Mouse (Mus musculus) retina, postnatal 7 days (tissue): ENCODE data around the gene Mpeg1.
A peak's percentile ranks its signal among the peaks of the same experiment; 100 is the strongest.

Experiments used
- DNase-seq: peaks from one replicate; pipeline ENCODE4 v3.0.0-alpha.2; 2012; ENCODE audit warnings: low read depth, low spot score

The Mpeg1 gene

GRCm38 (mm10) chr19:12491636-12492035 is 31.1 kb downstream of the Mpeg1 start:
- no peak for DNase-seq

GRCm38 (mm10) chr19:12493453-12494186 is 33.0 kb downstream of the Mpeg1 start:
- DNase-seq, result no peak

- no peak for DNase-seq
Observed at GRCm38 (mm10) chr19:12494187-12494458, 33.5 kb downstream of the Mpeg1 start.

- DNase-seq, result no peak
Observed at GRCm38 (mm10) chr19:12494972-12495535, 34.5 kb downstream of the Mpeg1 start.

- DNase-seq, result no peak
Observed at GRCm38 (mm10) chr19:12496241-12496640, 35.7 kb downstream of the Mpeg1 start.

- DNase-seq, result no peak
Observed at GRCm38 (mm10) chr19:12497909-12498308, 37.3 kb downstream of the Mpeg1 start.

- no peak for DNase-seq
Observed at GRCm38 (mm10) chr19:12498321-12498720, 37.7 kb downstream of the Mpeg1 start.

GRCm38 (mm10) chr19:12498941-12499340 is 38.4 kb downstream of the Mpeg1 start:
- DNase-seq, result no peak

- no peak for DNase-seq
Observed at GRCm38 (mm10) chr19:12499485-12499884, 38.9 kb downstream of the Mpeg1 start.

- no peak for DNase-seq
Observed at GRCm38 (mm10) chr19:12500124-12500523, 39.5 kb downstream of the Mpeg1 start.

GRCm38 (mm10) chr19:12500881-12501311 is 40.3 kb downstream of the Mpeg1 start:
- no peak for DNase-seq

GRCm38 (mm10) chr19:12501370-12502347 is 41.1 kb downstream of the Mpeg1 start, which contains the start of gene Dtx4:
Gene Dtx4 (minus strand): TSS chr19:12501454.
- peak; percentile 92 for DNase-seq

- no peak for DNase-seq
Observed at GRCm38 (mm10) chr19:12502756-12503155, 42.2 kb downstream of the Mpeg1 start.

GRCm38 (mm10) chr19:12514621-12515020 is 54.0 kb downstream of the Mpeg1 start:
- no peak for DNase-seq
